Comparison of ENCODE assay signal across 8 mouse cellular contexts in the genomic region with DNA sequence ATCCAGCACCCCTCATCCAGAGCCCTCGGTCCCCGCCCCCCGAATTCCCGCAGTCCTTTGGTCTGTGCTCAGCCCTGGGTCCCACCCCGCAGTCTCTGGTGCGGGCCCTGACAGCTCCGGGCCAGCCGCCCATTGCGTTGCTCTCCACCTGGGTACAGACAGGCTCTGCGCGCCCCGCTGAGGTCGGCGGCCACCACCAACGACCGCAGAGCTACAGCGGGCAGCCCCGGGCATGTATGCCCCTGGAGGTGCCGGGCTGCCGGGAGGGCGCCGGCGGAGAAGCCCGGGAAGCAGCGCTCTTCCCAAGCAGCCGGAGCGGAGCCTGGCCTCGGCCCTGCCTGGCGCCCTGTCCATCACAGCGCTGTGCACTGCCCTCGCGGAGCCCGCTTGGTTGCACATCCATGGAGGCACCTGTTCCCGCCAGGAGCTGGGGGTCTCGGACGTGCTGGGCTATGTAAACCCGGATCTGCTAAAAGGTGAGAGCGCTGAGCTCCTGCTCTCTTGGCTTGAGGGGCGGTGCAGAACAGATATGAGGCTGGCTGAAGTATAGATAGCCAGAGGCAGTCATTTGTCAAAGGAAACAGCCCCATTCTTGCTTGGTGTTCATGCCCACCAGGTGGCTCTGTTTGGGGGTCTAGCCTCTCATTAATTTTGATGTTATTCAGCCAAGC. TPM values are rescaled to one million over a fixed set of nuclear protein-coding genes. Genes with fewer than 3 reads are reported as not detected.
DNase-seq lines count a peak whose midpoint lies in the region; ATAC-seq and TF ChIP-seq lines count a peak whose summit lies in the region.

No protein-coding gene starts in this region.

- under 1% methylated on average over 39 of the region's 39 CpGs for whole genome bisulfite sequencing in forebrain, embryonic 10.5 days
- under 1% methylated on average over 38 of the region's 39 CpGs for WGBS in lung, postnatal 0 days

- no peak for TF ChIP-seq EP300 in lung, postnatal 0 days (IDR thresholded peaks at IDR 0.05)

- no peak for TF ChIP-seq POLR2A in brain, embryonic 14.5 days (IDR thresholded peaks at IDR 0.05; ENCODE audit: borderline replicate concordance, extremely low read depth, insufficient read depth, insufficient read length, poor library complexity, severe bottlenecking)

- H3K27me3 ChIP-seq in E14TG2a.4 (ENCODE audit: insufficient read depth, low read length): no peaks in the 10 kb centered on the region
- H3K27me3 ChIP-seq in forebrain, embryonic 10.5 days (ENCODE audit: poor library complexity, severe bottlenecking): no peaks in the 10 kb centered on the region
- no peaks in the 10 kb centered on the region for H3K27me3 ChIP-seq in lung, postnatal 0 days (replicated peaks; ENCODE audit: insufficient read depth, low read length)

- peak overlapping the region; percentile 89 for H3K4me2 ChIP-seq in lung, postnatal 0 days (replicated peaks; ENCODE audit: low read depth, low read length)

- H3K36me3 ChIP-seq in E14TG2a.4 (ENCODE audit: insufficient read depth, low read length): peaks cover 48% of the 10 kb centered on the region
- H3K36me3 ChIP-seq in forebrain, embryonic 10.5 days (replicated peaks): peaks cover 43% of the 10 kb centered on the region
- peaks cover 8% of the 10 kb centered on the region; the same call in 1 of the 2 replicates for H3K36me3 ChIP-seq in lung, postnatal 0 days (ENCODE audit: insufficient read depth, low read length)

- intact Hi-C loops in heart, postnatal 36 days (cut with DNase I): loop anchor here (2.0 to 5.0 kb wide), 4 partner anchors 22 to 316 kb away; partner anchors contain the start of genes 1810024B03Rik, Snrnp200, Sppl2a and Stard7

- peak overlapping the region; percentile 88 for H3K9ac ChIP-seq in lung, postnatal 0 days (replicated peaks; ENCODE audit: low read depth)

- H3K4me1 ChIP-seq in E14TG2a.4 (replicated peaks; ENCODE audit: low read depth, low read length): peaks cover 44% of the 10 kb centered on the region
- H3K4me1 ChIP-seq in forebrain, embryonic 10.5 days: peaks cover 27% of the 10 kb centered on the region
- peaks cover 9% of the 10 kb centered on the region; the same call in 1 of the 2 replicates for H3K4me1 ChIP-seq in lung, postnatal 0 days (ENCODE audit: insufficient read depth, low read depth, low read length)

- H3K4me3 ChIP-seq in E14TG2a.4 (replicated peaks; ENCODE audit: low read length): peak overlapping the region; percentile 99
- H3K4me3 ChIP-seq in forebrain, embryonic 10.5 days: peak overlapping the region; percentile 98
- H3K4me3 ChIP-seq in layer of hippocampus, adult 2 months: peak overlapping the region; percentile 94
- H3K4me3 ChIP-seq in lung, postnatal 0 days (ENCODE audit: low read depth, low read length): peak overlapping the region; percentile 90

- TF ChIP-seq CTCF in E14TG2a.4 (conservative IDR thresholded peaks at IDR 0.05; ENCODE audit: low read length): no peak
- TF ChIP-seq CTCF in brain, embryonic 14.5 days (IDR thresholded peaks at IDR 0.05; ENCODE audit: borderline replicate concordance, extremely low read depth, insufficient read depth, insufficient read length): peak; percentile 48; the same call in 1 of the 2 replicates
- TF ChIP-seq CTCF in layer of hippocampus, adult 2 months (conservative IDR thresholded peaks at IDR 0.05): peak; percentile 62
- peak; percentile 50 for TF ChIP-seq CTCF in lung, postnatal 0 days (IDR thresholded peaks at IDR 0.05)

- no peaks in the 10 kb centered on the region for H3K9me3 ChIP-seq in E14TG2a.4 (ENCODE audit: low read length)
- H3K9me3 ChIP-seq in forebrain, embryonic 10.5 days: no peaks in the 10 kb centered on the region
- H3K9me3 ChIP-seq in lung, postnatal 0 days (ENCODE audit: low read length): no peaks in the 10 kb centered on the region

- H3K27ac ChIP-seq in forebrain, embryonic 10.5 days: peak overlapping the region; percentile 86
- H3K27ac ChIP-seq in layer of hippocampus, adult 2 months: peak overlapping the region; percentile 96
- peak overlapping the region; percentile 82 for H3K27ac ChIP-seq in lung, postnatal 0 days (ENCODE audit: low read length)

- DNase-seq in brain, embryonic 14.5 days (ENCODE audit: low read depth): peak; percentile 70
- DNase-seq in forebrain, embryonic 10.5 days (ENCODE audit: extremely low spot score, low spot score): peak; percentile 41
- peak; percentile 35 to 40 for DNase-seq in heart, postnatal 36 days
- no peak for DNase-seq in layer of hippocampus, adult 2 months (ENCODE audit: low spot score in 2 of 2)
- DNase-seq in lung, postnatal 0 days (ENCODE audit: low spot score): peak; percentile 34
- DNase-seq in ovary, postnatal 14 days (ENCODE audit: low spot score): peak; percentile 21
- DNase-seq in thymus, postnatal 14 days: peak; percentile 66

- ATAC-seq in lung, postnatal 0 days: peak; percentile 27

RNA-seq across cellular contexts. Expression of gene Tmem127, which starts 0.8 kb away (rescaled TPM):
- polyA plus RNA-seq in brain, embryonic 14.5 days (2012; rRNA removed): 57.2 and 73.6 TPM in 2 replicates
- polyA plus RNA-seq in forebrain, embryonic 10.5 days (2016; fragmentation: Nextera tagmentation; extraction: Ambion mirVana): 22.5 and 24.4 TPM in 2 replicates
- total RNA-seq in heart, postnatal 36 days (2021): 10 to 100 TPM; 27.9 to 28.3 TPM
- 10 to 100 TPM; 67.5 to 78.5 TPM for total RNA-seq in layer of hippocampus, adult 2 months (2021)
- 30.4 and 32.9 TPM in 2 replicates for polyA plus RNA-seq in lung, postnatal 0 days (2015; fragmentation: Nextera tagmentation; extraction: Ambion mirVana)

RNA-seq across cellular contexts. Expression of gene Ciao1, which starts 0.9 kb away (rescaled TPM):
- 58.0 and 69.0 TPM in 2 replicates for polyA plus RNA-seq in brain, embryonic 14.5 days (2012; rRNA removed)
- polyA plus RNA-seq in forebrain, embryonic 10.5 days (2016; fragmentation: Nextera tagmentation; extraction: Ambion mirVana): 44.3 and 50.5 TPM in 2 replicates
- total RNA-seq in heart, postnatal 36 days (2021): 10 to 100 TPM; 60.5 to 63.5 TPM
- 10 to 100 TPM; 76.1 to 85.1 TPM for total RNA-seq in layer of hippocampus, adult 2 months (2021)
- polyA plus RNA-seq in lung, postnatal 0 days (2015; fragmentation: Nextera tagmentation; extraction: Ambion mirVana): 54.4 and 61.4 TPM in 2 replicates

RNA-seq across cellular contexts. Expression of gene Stard7, which starts 21.5 kb away (rescaled TPM):
- polyA plus RNA-seq in brain, embryonic 14.5 days (2012; rRNA removed): 89.3 and 91.9 TPM in 2 replicates
- polyA plus RNA-seq in forebrain, embryonic 10.5 days (2016; fragmentation: Nextera tagmentation; extraction: Ambion mirVana): 85.6 and 88.1 TPM in 2 replicates
- 100 to 1,000 TPM; 157 to 170 TPM for total RNA-seq in heart, postnatal 36 days (2021)
- total RNA-seq in layer of hippocampus, adult 2 months (2021): 100 to 1,000 TPM; 112 to 117 TPM
- polyA plus RNA-seq in lung, postnatal 0 days (2015; fragmentation: Nextera tagmentation; extraction: Ambion mirVana): 34.2 and 37.9 TPM in 2 replicates

RNA-seq across cellular contexts. Expression of gene Snrnp200, which starts 40.3 kb away (rescaled TPM):
- 81.5 and 98.9 TPM in 2 replicates for polyA plus RNA-seq in brain, embryonic 14.5 days (2012; rRNA removed)
- 112 and 115 TPM in 2 replicates for polyA plus RNA-seq in forebrain, embryonic 10.5 days (2016; fragmentation: Nextera tagmentation; extraction: Ambion mirVana)
- 10 to 100 TPM; 64.8 to 71.2 TPM for total RNA-seq in heart, postnatal 36 days (2021)
- total RNA-seq in layer of hippocampus, adult 2 months (2021): 10 to 100 TPM; 94.9 to 95.2 TPM
- polyA plus RNA-seq in lung, postnatal 0 days (2015; fragmentation: Nextera tagmentation; extraction: Ambion mirVana): 18.8 and 20.5 TPM in 2 replicates

RNA-seq across cellular contexts. Expression of gene 1810024B03Rik, which starts 40.4 kb away (rescaled TPM):
- polyA plus RNA-seq in brain, embryonic 14.5 days (2012; rRNA removed): 1.2 and 1.3 TPM in 2 replicates
- 2.5 and 3.2 TPM in 2 replicates for polyA plus RNA-seq in forebrain, embryonic 10.5 days (2016; fragmentation: Nextera tagmentation; extraction: Ambion mirVana)
- under 1 TPM; 0.17 to 0.38 TPM for total RNA-seq in heart, postnatal 36 days (2021)
- total RNA-seq in layer of hippocampus, adult 2 months (2021): 1 to 10 TPM in 1 of 2 experiments, under 1 TPM in 1; 0.91 to 1.1 TPM
- 1.9 and 2.0 TPM in 2 replicates for polyA plus RNA-seq in lung, postnatal 0 days (2015; fragmentation: Nextera tagmentation; extraction: Ambion mirVana)

Comparison
In these comparisons a context has a peak if more than half of its experiments do, and no peak if none do; other contexts are left out.
1. DNase-seq: peak in brain, embryonic 14.5 days (single experiment), forebrain, embryonic 10.5 days (single experiment), heart, postnatal 36 days (2 of 2), lung, postnatal 0 days (single experiment), ovary, postnatal 14 days (single experiment) and thymus, postnatal 14 days (single experiment); none in layer of hippocampus, adult 2 months (0 of 2).
2. Peak in every context shown above with its lines, with median percentiles within 50 percentile points of each other: H3K4me3 ChIP-seq and H3K27ac ChIP-seq.